Mouse (Mus musculus) MEL (cell line): ENCODE measurements around the gene Rab37. TPM values are rescaled to one million over a fixed set of nuclear protein-coding genes. Genes with fewer than 3 reads are reported as not detected.

Experiments
- DNase-seq: peaks from one replicate; pipeline ENCODE4 v3.0.0; 2011; ENCODE audit warnings: low read depth, low spot score
- H3K27ac ChIP-seq: 2 replicates; pipeline ENCODE4 v1.5.1; 2012; ENCODE audit warnings: low read depth, mild to moderate bottlenecking, control low read depth, low read length, moderate library complexity; ENCODE audit not compliant: control insufficient read depth
- H3K27me3 ChIP-seq, 2 experiments: fragments of 150-350 bp in 1 of 2; sonication (generic) in 1 of 2; 2 replicates each; pipeline ENCODE4 v1.6.1; 2012; ENCODE audit warnings: low read length in 2 of 2, mild to moderate bottlenecking in 2 of 2, improper control_type of control experiment in 1 of 2, moderate library complexity in 1 of 2; ENCODE audit not compliant: insufficient read depth in 2 of 2, control insufficient read depth in 1 of 2
- H3K36me3 ChIP-seq, 2 experiments: 2 replicates each; pipeline ENCODE4 v1.6.1; 2012 to 2014; ENCODE audit warnings: low read length in 2 of 2, improper control_type of control experiment in 1 of 2, inconsistent platforms in 1 of 2, mild to moderate bottlenecking in 1 of 2; ENCODE audit not compliant: insufficient read depth in 2 of 2, control insufficient read depth in 1 of 2
- H3K4me1 ChIP-seq, 2 experiments: fragments of 150-350 bp in 1 of 2; sonication (generic) in 1 of 2; 2 replicates each; pipeline ENCODE4 v1.6.1; 2012; ENCODE audit warnings: low read length in 2 of 2, improper control_type of control experiment in 1 of 2, mild to moderate bottlenecking in 1 of 2; ENCODE audit not compliant: insufficient read depth in 2 of 2, control insufficient read depth in 1 of 2
- H3K4me3 ChIP-seq, 2 experiments: fragments of 150-350 bp in 1 of 2; sonication (generic) in 1 of 2; 2 replicates each; pipeline ENCODE4 v1.5.1; 2012; ENCODE audit warnings: low read depth in 2 of 2, low read length in 2 of 2, mild to moderate bottlenecking in 2 of 2, moderate library complexity in 2 of 2, control low read depth in 1 of 2, improper control_type of control experiment in 1 of 2; ENCODE audit not compliant: control insufficient read depth in 1 of 2, insufficient read depth in 1 of 2
- H3K79me2 ChIP-seq: 2 replicates; pipeline ENCODE4 v1.6.1; 2012; ENCODE audit warnings: mild to moderate bottlenecking, low read length, moderate library complexity; ENCODE audit not compliant: control insufficient read depth, poor library complexity, insufficient read depth
- H3K9ac ChIP-seq: 2 replicates; pipeline ENCODE4 v1.6.1; 2012; ENCODE audit warnings: low read depth, mild to moderate bottlenecking, control low read depth, low read length, moderate library complexity; ENCODE audit not compliant: control insufficient read depth, poor library complexity, severe bottlenecking
- H3K9me3 ChIP-seq: fragments of 150-350 bp; sonication (generic); replicated peaks from 2 replicates; pipeline ENCODE4 v1.6.1; 2012; ENCODE audit warnings: mild to moderate bottlenecking, low read length, improper control_type of control experiment, moderate library complexity; ENCODE audit not compliant: insufficient read depth
- CHD1 ChIP-seq: IDR thresholded peaks from 2 replicates; pipeline ENCODE4 v1.6.1; 2012; ENCODE audit warnings: low read depth, mild to moderate bottlenecking, inconsistent platforms, low read length, improper control_type of control experiment
- CTCF ChIP-seq, 3 experiments: IDR thresholded peaks in 2 of 3; conservative IDR thresholded peaks in 1 of 3; 2 replicates each; pipeline ENCODE4 v1.5.1; 2011 to 2012; ENCODE audit warnings: low read length in 3 of 3, low read depth in 2 of 3, mild to moderate bottlenecking in 2 of 3, improper control_type of control experiment in 1 of 3, inconsistent platforms in 1 of 3, mixed read lengths in 1 of 3, moderate library complexity in 1 of 3; ENCODE audit not compliant: control insufficient read depth in 1 of 3, insufficient read depth in 1 of 3, poor library complexity in 1 of 3, severe bottlenecking in 1 of 3
- ELF1 ChIP-seq: IDR thresholded peaks from 2 replicates; pipeline ENCODE4 v1.6.1; 2014; ENCODE audit warnings: low read depth, mild to moderate bottlenecking, inconsistent platforms, low read length, improper control_type of control experiment, moderate library complexity
- EP300 ChIP-seq, 2 experiments: IDR thresholded peaks; 2 replicates each; pipeline ENCODE4 v1.6.1; 2011; ENCODE audit warnings: improper control_type of control experiment in 2 of 2, low read length in 2 of 2, low read depth in 1 of 2, mild to moderate bottlenecking in 1 of 2
- ETS1 ChIP-seq: IDR thresholded peaks from 2 replicates; pipeline ENCODE4 v1.6.1; 2012; ENCODE audit warnings: low read depth, mild to moderate bottlenecking, inconsistent platforms, low read length, improper control_type of control experiment, moderate library complexity
- GABPA ChIP-seq: IDR thresholded peaks from 2 replicates; pipeline ENCODE4 v1.6.1; 2012; ENCODE audit warnings: low read depth, mild to moderate bottlenecking, inconsistent platforms, low read length, improper control_type of control experiment, moderate library complexity
- HCFC1 ChIP-seq: IDR thresholded peaks from 2 replicates; pipeline ENCODE4 v1.6.1; 2012; ENCODE audit warnings: low read depth, mild to moderate bottlenecking, inconsistent platforms, low read length, improper control_type of control experiment, moderate library complexity
- JUND ChIP-seq: IDR thresholded peaks from 2 replicates; pipeline ENCODE4 v1.6.1; 2011; ENCODE audit warnings: low read depth, mild to moderate bottlenecking, improper control_type of control experiment, low read length
- KAT2A ChIP-seq: conservative IDR thresholded peaks from 2 replicates; pipeline ENCODE4 v1.6.1; 2012; ENCODE audit warnings: low read depth, low read length, improper control_type of control experiment, inconsistent platforms
- MAFK ChIP-seq: IDR thresholded peaks from 2 replicates; pipeline ENCODE4 v1.6.1; 2011; ENCODE audit warnings: low read depth, mild to moderate bottlenecking, low read length, improper control_type of control experiment, borderline replicate concordance
- MAX ChIP-seq: IDR thresholded peaks from 2 replicates; pipeline ENCODE4 v1.6.1; 2011; ENCODE audit warnings: low read length, improper control_type of control experiment
- MEF2A ChIP-seq: IDR thresholded peaks from 2 replicates; pipeline ENCODE4 v1.6.1; 2014; ENCODE audit warnings: low read depth, mild to moderate bottlenecking, inconsistent platforms, low read length, improper control_type of control experiment; ENCODE audit not compliant: poor library complexity, insufficient replicate concordance, severe bottlenecking; ENCODE audit errors: extremely low read depth
- MXI1 ChIP-seq: IDR thresholded peaks from 2 replicates; pipeline ENCODE4 v1.6.1; 2011; ENCODE audit warnings: mild to moderate bottlenecking, low read depth, low read length, improper control_type of control experiment
- NELFE ChIP-seq: IDR thresholded peaks from 2 replicates; pipeline ENCODE4 v1.6.1; 2011; ENCODE audit warnings: low read depth, low read length, improper control_type of control experiment
- NRF1 ChIP-seq: IDR thresholded peaks from 2 replicates; pipeline ENCODE4 v1.6.1; 2014; ENCODE audit warnings: low read depth, mild to moderate bottlenecking, inconsistent platforms, low read length, improper control_type of control experiment, moderate library complexity; ENCODE audit not compliant: poor library complexity, insufficient read depth, severe bottlenecking
- POLR2A ChIP-seq, 2 experiments: IDR thresholded peaks; 2 replicates each; pipeline ENCODE4 v1.6.1; 2011 to 2012; ENCODE audit warnings: low read length in 2 of 2, mild to moderate bottlenecking in 2 of 2, control low read depth in 1 of 2, improper control_type of control experiment in 1 of 2, low read depth in 1 of 2, moderate library complexity in 1 of 2; ENCODE audit not compliant: control insufficient read depth in 1 of 2, insufficient read depth in 1 of 2, poor library complexity in 1 of 2
- POLR2AphosphoS2 ChIP-seq: IDR thresholded peaks from 2 replicates; pipeline ENCODE4 v1.6.1; 2011; ENCODE audit warnings: low read length, improper control_type of control experiment
- POLR2AphosphoS5 ChIP-seq: IDR thresholded peaks from 2 replicates; pipeline ENCODE4 v1.6.1; 2012; ENCODE audit warnings: low read depth, borderline replicate concordance, mild to moderate bottlenecking, inconsistent platforms, low read length, moderate library complexity, mixed read lengths
- RAD21 ChIP-seq: IDR thresholded peaks from 2 replicates; pipeline ENCODE4 v1.6.1; 2011; ENCODE audit warnings: mild to moderate bottlenecking, low read depth, low read length, improper control_type of control experiment
- SIN3A ChIP-seq: IDR thresholded peaks from 2 replicates; pipeline ENCODE4 v1.6.1; 2012; ENCODE audit warnings: low read length, improper control_type of control experiment, inconsistent platforms
- SMC3 ChIP-seq: IDR thresholded peaks from 2 replicates; pipeline ENCODE4 v1.6.1; 2011; ENCODE audit warnings: low read depth, low read length, improper control_type of control experiment
- TAL1 ChIP-seq: IDR thresholded peaks from 2 replicates; pipeline ENCODE4 v1.6.1; 2012; ENCODE audit warnings: mild to moderate bottlenecking, inconsistent platforms, low read length, moderate library complexity, mixed read lengths
- TBP ChIP-seq: IDR thresholded peaks from 2 replicates; pipeline ENCODE4 v1.8.0; 2011; ENCODE audit warnings: low read depth, low read length, improper control_type of control experiment
- TCF12 ChIP-seq: IDR thresholded peaks from 2 replicates; pipeline ENCODE4 v1.6.1; 2014; ENCODE audit warnings: low read depth, mild to moderate bottlenecking, inconsistent platforms, low read length, improper control_type of control experiment, moderate library complexity
- UBTF ChIP-seq: IDR thresholded peaks from 2 replicates; pipeline ENCODE4 v1.6.1; 2012; ENCODE audit warnings: low read depth, mild to moderate bottlenecking, inconsistent platforms, low read length, improper control_type of control experiment, moderate library complexity, borderline replicate concordance; ENCODE audit not compliant: insufficient read depth
- ZC3H11A ChIP-seq: IDR thresholded peaks from 2 replicates; pipeline ENCODE4 v1.6.1; 2012; ENCODE audit warnings: low read depth, mild to moderate bottlenecking, inconsistent platforms, low read length, improper control_type of control experiment
- ZKSCAN1 ChIP-seq: IDR thresholded peaks from 2 replicates; pipeline ENCODE4 v1.6.1; 2012; ENCODE audit warnings: low read depth, mild to moderate bottlenecking, inconsistent platforms, low read length, improper control_type of control experiment, moderate library complexity
- ZMIZ1 ChIP-seq: IDR thresholded peaks from 2 replicates; pipeline ENCODE4 v1.6.1; 2012; ENCODE audit warnings: low read depth, mild to moderate bottlenecking, inconsistent platforms, low read length, improper control_type of control experiment, moderate library complexity
- ZNF384 ChIP-seq: IDR thresholded peaks from 2 replicates; pipeline ENCODE4 v1.6.1; 2012; ENCODE audit warnings: low read depth, mild to moderate bottlenecking, inconsistent platforms, low read length, improper control_type of control experiment
- polyA plus RNA-seq, 2 experiments: library from polyadenylated mRNA; stranded (reverse) in 1 of 2; unstranded in 1 of 2; fragments of >175 nt in 1 of 2; fragments of >200 nt in 1 of 2; gene quantifications; 2 replicates each; pipeline versions ENCODE4 v1.2.1 to v1.2.4; 2012; ENCODE audit warnings: low replicate concordance in 2 of 2, low read depth in 1 of 2; ENCODE audit not compliant: insufficient read length in 2 of 2, insufficient read depth in 1 of 2, missing spikeins in 1 of 2
- total RNA-seq: library from RNA; depleted of rRNA; stranded (reverse); fragments of 300-350 nt; gene quantifications from 2 replicates; pipeline ENCODE4 v1.2.3, GENCODE M21; 2012

Gene Rab37
- total and polyA plus RNA-seq, 3 experiments: 14.6 to 20.6 TPM; not detected in 1

GRCm38 (mm10) chr11:115166776-115167175, 75.5 kb downstream of the Rab37 start:
- Histone ChIP-seq H3K4me3 (no peak overlapping the region), H3K36me3 (peaks cover 7 to 16% of the 10 kb centered on the region in 2 experiments), H3K9me3 (no peaks in the 10 kb centered on the region), H3K27ac (no peak overlapping the region), H3K27me3 (no peaks in the 10 kb centered on the region), H3K4me1 (peaks cover 0 to 16% of the 10 kb centered on the region in 2 experiments), H3K79me2 (peaks cover 42% of the 10 kb centered on the region), H3K9ac (no peak overlapping the region)
- no peak for TF ChIP-seq MAX
- no peak for TF ChIP-seq POLR2AphosphoS2
- TF ChIP-seq HCFC1: no peak
- no peak for TF ChIP-seq MXI1
- TF ChIP-seq ZKSCAN1: no peak
- TF ChIP-seq MAFK: no peak
- TF ChIP-seq RAD21: no peak
- TF ChIP-seq JUND: no peak
- no peak for TF ChIP-seq UBTF
- no peak for TF ChIP-seq SMC3
- TF ChIP-seq ZC3H11A: no peak
- no peak for TF ChIP-seq CTCF (IDR thresholded peaks at IDR 0.05 in 2 of 3, conservative IDR thresholded peaks at IDR 0.05 in 1 of 3; ENCODE audit: control insufficient read depth in 1 of 3, insufficient read depth in 1 of 3, low read depth in 2 of 3, low read length in 3 of 3, poor library complexity in 1 of 3, severe bottlenecking in 1 of 3)
- no peak for TF ChIP-seq SIN3A
- no peak for TF ChIP-seq TAL1
- TF ChIP-seq POLR2AphosphoS5: no peak
- TF ChIP-seq GABPA: no peak
- no peak for TF ChIP-seq CHD1
- no peak for TF ChIP-seq KAT2A
- TF ChIP-seq ETS1: no peak
- DNase-seq: no peak

GRCm38 (mm10) chr11:115167631-115168249, 76.5 kb downstream of the Rab37 start:
- no peak overlapping the region for H3K27ac ChIP-seq
- no peak for DNase-seq
- no peaks in the 10 kb centered on the region for H3K27me3 ChIP-seq
- peaks cover 0 to 11% of the 10 kb centered on the region in 2 experiments for H3K4me1 ChIP-seq
- peaks cover 7 to 11% of the 10 kb centered on the region in 2 experiments for H3K36me3 ChIP-seq
- no peak overlapping the region for H3K4me3 ChIP-seq
- H3K9ac ChIP-seq: no peak overlapping the region
- H3K9me3 ChIP-seq: no peaks in the 10 kb centered on the region
- TF ChIP-seq ELF1: no peak
- TF ChIP-seq TAL1: no peak
- no peak for TF ChIP-seq TBP
- TF ChIP-seq NELFE: no peak
- TF ChIP-seq MEF2A: no peak
- no peak for TF ChIP-seq SMC3
- TF ChIP-seq ZNF384: no peak
- TF ChIP-seq ZMIZ1: no peak
- no peak for TF ChIP-seq SIN3A
- no peak for TF ChIP-seq TCF12
- no peak for TF ChIP-seq MAFK
- TF ChIP-seq POLR2A (IDR thresholded peaks at IDR 0.05; ENCODE audit: control insufficient read depth in 1 of 2, insufficient read depth in 1 of 2, low read depth in 1 of 2, low read length in 2 of 2, poor library complexity in 1 of 2): no peak
- TF ChIP-seq HCFC1: no peak
- no peak for TF ChIP-seq CTCF (IDR thresholded peaks at IDR 0.05 in 2 of 3, conservative IDR thresholded peaks at IDR 0.05 in 1 of 3; ENCODE audit: control insufficient read depth in 1 of 3, insufficient read depth in 1 of 3, low read depth in 2 of 3, low read length in 3 of 3, poor library complexity in 1 of 3, severe bottlenecking in 1 of 3)
- TF ChIP-seq RAD21: no peak
- no peak for TF ChIP-seq NRF1
- TF ChIP-seq EP300 (IDR thresholded peaks at IDR 0.05; ENCODE audit: low read depth in 1 of 2, low read length in 2 of 2): no peak
- TF ChIP-seq CHD1: no peak
- no peak for TF ChIP-seq UBTF
- H3K79me2 ChIP-seq: peaks cover 47% of the 10 kb centered on the region
